Mouse (Mus musculus) limb, embryonic 12.5 days (tissue): Measurements from ENCODE around the gene Aldh1a2. TPM values are rescaled to one million over a fixed set of nuclear protein-coding genes. Genes with fewer than 3 reads are reported as not detected.

Source experiments
- ATAC-seq: fragments of 200-750 bp; cut with Nextera tagmentation; 2 replicates; pipeline ENCODE4 v1.8.0; 2017; ENCODE audit warnings: low read depth, moderate TSS enrichment; ENCODE audit not compliant: insufficient number of reproducible peaks, insufficient read depth, low FRiP score, low TSS enrichment
- H3K27ac ChIP-seq: fragments of 300-500 bp; sonication (generic); 2 replicates; pipeline ENCODE4 v1.5.1; 2016; ENCODE audit warnings: mild to moderate bottlenecking, moderate library complexity
- H3K27me3 ChIP-seq: fragments of 300-500 bp; sonication (generic); 2 replicates; pipeline ENCODE4 v1.6.1; 2016; ENCODE audit warnings: mild to moderate bottlenecking, moderate library complexity
- H3K36me3 ChIP-seq: fragments of 300-500 bp; sonication (generic); 2 replicates; pipeline ENCODE4 v1.6.1; 2016; ENCODE audit warnings: mild to moderate bottlenecking, moderate library complexity
- H3K4me1 ChIP-seq: fragments of 300-500 bp; sonication (generic); replicated peaks from 2 replicates; pipeline ENCODE4 v1.6.1; 2016
- H3K4me2 ChIP-seq: fragments of 300-500 bp; sonication (generic); 2 replicates; pipeline ENCODE4 v1.6.1; 2016; ENCODE audit warnings: mild to moderate bottlenecking, moderate library complexity
- H3K4me3 ChIP-seq: fragments of 300-500 bp; sonication (generic); replicated peaks from 2 replicates; pipeline ENCODE4 v1.5.1; 2016; ENCODE audit warnings: mild to moderate bottlenecking
- H3K9ac ChIP-seq: fragments of 300-500 bp; sonication (generic); replicated peaks from 2 replicates; pipeline ENCODE4 v1.6.1; 2016; ENCODE audit warnings: mild to moderate bottlenecking, moderate library complexity
- H3K9me3 ChIP-seq: fragments of 300-500 bp; sonication (generic); 2 replicates; pipeline ENCODE4 v1.6.1; 2016; ENCODE audit warnings: mild to moderate bottlenecking, moderate library complexity
- WGBS: fragments of 180-500 bp; shearing (Covaris S2); methylation state at CpG from one replicate; pipeline ENCODE4 v1.1.7; 2016; 5-methylcytosine and 5-hydroxymethylcytosine counted together
- polyA plus RNA-seq: library from polyadenylated mRNA; unstranded; fragments of >200 nt; fragmentation: Nextera tagmentation; extraction: Ambion mirVana; gene quantifications from 2 replicates; pipeline ENCODE4 v1.2.1, GENCODE M21; 2016

Aldh1a2 gene
- polyA plus RNA-seq, 1 experiment from 2014 or later = 103 TPM

- Histone ChIP-seq H3K36me3 (no peaks in the 10 kb centered on the region), H3K27me3 (peaks cover 66% of the 10 kb centered on the region), H3K9ac (no peak overlapping the region), H3K9me3 (no peaks in the 10 kb centered on the region), H3K4me2 (no peak overlapping the region; the same call in 1 of the 2 replicates), H3K27ac (no peak overlapping the region), H3K4me3 (0 out of 2 replicates have a peak overlapping the region, but pooled peaks have one; percentile 49), H3K4me1 (peaks cover 15% of the 10 kb centered on the region)
- 10% methylated on average over 5 of the region's 5 CpGs for WGBS
- no peak for ATAC-seq
These were observed 2.2 kb downstream of the Aldh1a2 start for GRCm38 (mm10) chr9:71217793-71218095.

- no peak for ATAC-seq
- no peaks in the 10 kb centered on the region for H3K9me3 ChIP-seq
- H3K4me1 ChIP-seq = peaks cover 15% of the 10 kb centered on the region
- peaks cover 53% of the 10 kb centered on the region for H3K27me3 ChIP-seq
- H3K27ac ChIP-seq = no peak overlapping the region
- no peak overlapping the region for H3K4me3 ChIP-seq
- H3K9ac ChIP-seq = no peak overlapping the region
- H3K4me2 ChIP-seq = 0 out of 2 replicates have a peak overlapping the region, but pooled peaks have one; percentile 13
- 60% methylated on average over 4 of the region's 4 CpGs for WGBS
- H3K36me3 ChIP-seq = no peaks in the 10 kb centered on the region
These were observed 3.6 kb downstream of the Aldh1a2 start for GRCm38 (mm10) chr9:71219161-71219560.

- no peak for ATAC-seq
- Histone ChIP-seq H3K9ac (no peak overlapping the region), H3K4me2 (no peak overlapping the region), H3K27ac (no peak overlapping the region), H3K36me3 (no peaks in the 10 kb centered on the region), H3K27me3 (peaks cover 41% of the 10 kb centered on the region), H3K4me3 (no peak overlapping the region), H3K4me1 (peaks cover 11% of the 10 kb centered on the region), H3K9me3 (no peaks in the 10 kb centered on the region)
- 47% methylated on average over 2 of the region's 2 CpGs for WGBS
These were observed 4.8 kb downstream of the Aldh1a2 start for GRCm38 (mm10) chr9:71220401-71220800.

GRCm38 (mm10) chr9:71227226-71227970, 11.8 kb downstream of the Aldh1a2 start:
- no peak overlapping the region for H3K9ac ChIP-seq
- H3K27me3 ChIP-seq = peaks cover 42% of the 10 kb centered on the region
- 34% methylated on average over 10 of the region's 10 CpGs for WGBS
- no peaks in the 10 kb centered on the region for H3K4me1 ChIP-seq
- no peak overlapping the region for H3K4me2 ChIP-seq
- no peaks in the 10 kb centered on the region for H3K9me3 ChIP-seq
- H3K4me3 ChIP-seq = no peak overlapping the region
- H3K27ac ChIP-seq = no peak overlapping the region
- ATAC-seq = no peak
- H3K36me3 ChIP-seq = no peaks in the 10 kb centered on the region

- peaks cover 45% of the 10 kb centered on the region for H3K27me3 ChIP-seq
- 2% methylated on average over 6 of the region's 6 CpGs for WGBS
- ATAC-seq = no peak
These were observed 14.4 kb downstream of the Aldh1a2 start for GRCm38 (mm10) chr9:71230011-71230410.

GRCm38 (mm10) chr9:71236540-71236939, 21.0 kb downstream of the Aldh1a2 start:
- no peaks in the 10 kb centered on the region for H3K36me3 ChIP-seq
- H3K9me3 ChIP-seq = no peaks in the 10 kb centered on the region
- no peak overlapping the region for H3K4me2 ChIP-seq
- no peak for ATAC-seq
- 49% methylated on average over 1 of the region's 1 CpGs for WGBS
- H3K27ac ChIP-seq = no peak overlapping the region
- no peak overlapping the region for H3K4me3 ChIP-seq
- peaks cover 57% of the 10 kb centered on the region for H3K27me3 ChIP-seq
- H3K9ac ChIP-seq = no peak overlapping the region
- H3K4me1 ChIP-seq = peaks cover 9% of the 10 kb centered on the region; the same call in 1 of the 2 replicates

More at GRCm38 (mm10) chr9:71230011-71230410, 14.4 kb downstream of the Aldh1a2 start:
- Histone ChIP-seq H3K9ac (no peak overlapping the region), H3K4me1 (no peaks in the 10 kb centered on the region), H3K4me2 (no peak overlapping the region), H3K4me3 (no peak overlapping the region), H3K36me3 (no peaks in the 10 kb centered on the region), H3K27ac (no peak overlapping the region), H3K9me3 (no peaks in the 10 kb centered on the region)

GRCm38 (mm10) chr9:71239926-71240325, 24.3 kb downstream of the Aldh1a2 start:
- Histone ChIP-seq H3K4me1 (peaks cover 18% of the 10 kb centered on the region), H3K9me3 (no peaks in the 10 kb centered on the region), H3K27ac (no peak overlapping the region), H3K9ac (no peak overlapping the region), H3K36me3 (no peaks in the 10 kb centered on the region), H3K27me3 (peaks cover 52% of the 10 kb centered on the region), H3K4me2 (no peak overlapping the region), H3K4me3 (no peak overlapping the region)
- WGBS = 89% methylated on average over 2 of the region's 2 CpGs
- ATAC-seq = no peak

- peak; percentile 76 for ATAC-seq
- H3K4me2 ChIP-seq = no peak overlapping the region; the same call in 1 of the 2 replicates
These were observed 26.2 kb downstream of the Aldh1a2 start for GRCm38 (mm10) chr9:71241515-71242411.

GRCm38 (mm10) chr9:71242412-71242781, 26.8 kb downstream of the Aldh1a2 start:
- Histone ChIP-seq H3K9me3 (no peaks in the 10 kb centered on the region), H3K4me2 (no peak overlapping the region)
- 32% methylated on average over 5 of the region's 5 CpGs for WGBS

More at GRCm38 (mm10) chr9:71241515-71242411, 26.2 kb downstream of the Aldh1a2 start:
- Histone ChIP-seq H3K36me3 (no peaks in the 10 kb centered on the region), H3K27me3 (peaks cover 42% of the 10 kb centered on the region), H3K9ac (no peak overlapping the region), H3K4me1 (peaks cover 14% of the 10 kb centered on the region), H3K4me3 (no peak overlapping the region), H3K9me3 (no peaks in the 10 kb centered on the region), H3K27ac (no peak overlapping the region)
- 26% methylated on average over 10 of the region's 10 CpGs for WGBS

GRCm38 (mm10) chr9:71254380-71254779, 38.8 kb downstream of the Aldh1a2 start:
- Histone ChIP-seq H3K9ac (no peak overlapping the region), H3K9me3 (no peaks in the 10 kb centered on the region), H3K4me2 (no peak overlapping the region), H3K36me3 (no peaks in the 10 kb centered on the region), H3K4me3 (no peak overlapping the region), H3K27me3 (peaks cover 17% of the 10 kb centered on the region; the same call in 1 of the 2 replicates), H3K4me1 (peaks cover 6% of the 10 kb centered on the region), H3K27ac (no peak overlapping the region)
- WGBS = 66% methylated on average over 2 of the region's 2 CpGs
- no peak for ATAC-seq

More at GRCm38 (mm10) chr9:71242412-71242781, 26.8 kb downstream of the Aldh1a2 start:
- H3K4me3 ChIP-seq = no peak overlapping the region
- H3K27me3 ChIP-seq = peaks cover 37% of the 10 kb centered on the region
- ATAC-seq = no peak
- H3K27ac ChIP-seq = no peak overlapping the region
- H3K36me3 ChIP-seq = no peaks in the 10 kb centered on the region
- H3K4me1 ChIP-seq = peaks cover 13% of the 10 kb centered on the region
- no peak overlapping the region for H3K9ac ChIP-seq

GRCm38 (mm10) chr9:71262711-71263110, 47.1 kb downstream of the Aldh1a2 start:
- Histone ChIP-seq H3K36me3 (peaks cover 4% of the 10 kb centered on the region; the same call in 1 of the 2 replicates), H3K9ac (no peak overlapping the region), H3K9me3 (no peaks in the 10 kb centered on the region), H3K27ac (no peak overlapping the region), H3K4me1 (no peaks in the 10 kb centered on the region), H3K4me2 (no peak overlapping the region), H3K27me3 (peaks cover 40% of the 10 kb centered on the region), H3K4me3 (no peak overlapping the region)
- no peak for ATAC-seq
- WGBS = 37% methylated on average over 3 of the region's 3 CpGs
